Mouse (Mus musculus): ENCODE results near the gene Tmem129. TPM values are rescaled to one million over a fixed set of nuclear protein-coding genes. Genes with fewer than 3 reads are reported as not detected.
A peak's percentile ranks its signal among the peaks of the same experiment; 100 is the strongest.

Gene Tmem129
- polyA plus RNA-seq (2015; fragmentation: Nextera tagmentation; extraction: Ambion mirVana), result 24.7 and 27.6 TPM in 2 replicates

DNA sequence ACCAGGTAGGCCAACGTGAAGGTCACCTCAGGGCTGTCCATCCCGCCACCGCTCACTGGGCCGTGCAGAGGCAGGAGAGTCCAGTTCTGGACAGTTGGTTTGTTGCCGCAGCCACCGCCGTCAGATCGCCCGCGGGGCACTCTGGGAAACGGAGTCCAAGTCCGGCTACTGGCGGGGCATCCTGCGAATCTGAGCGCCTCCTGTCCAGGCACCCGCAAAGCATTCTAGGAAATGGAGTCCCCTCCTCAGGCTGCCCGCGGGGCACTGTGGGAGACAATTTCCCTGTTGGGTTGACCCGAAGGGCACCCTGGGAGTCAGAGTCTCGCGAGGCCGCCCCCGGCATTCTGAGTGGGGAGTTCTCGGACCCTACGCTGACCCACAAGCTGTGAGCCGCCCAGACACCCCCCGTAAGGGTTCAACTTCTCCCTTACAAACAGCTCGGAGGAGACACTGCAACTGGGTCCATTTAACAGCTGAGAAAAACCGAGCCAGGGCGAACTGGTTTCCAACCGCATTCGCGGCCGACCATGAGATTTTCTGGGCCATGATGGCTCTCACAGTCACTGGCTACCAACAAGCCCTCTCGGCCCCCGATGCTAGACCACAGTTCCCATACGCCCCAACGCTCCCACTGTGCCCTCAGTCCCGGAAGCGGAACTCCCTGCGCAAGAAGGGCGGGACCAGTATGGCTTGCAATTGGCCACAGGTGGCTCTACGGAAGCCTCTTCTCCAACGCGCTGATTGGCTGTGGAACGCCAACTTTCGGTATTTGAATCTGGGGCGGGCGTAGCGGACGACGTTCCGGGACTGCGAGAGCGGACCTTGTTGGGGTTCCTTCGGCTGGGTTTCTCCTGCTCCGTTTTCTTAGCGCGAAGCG lies at the start of gene Tmem129, which contains the start of gene Tacc3:
Tmem129 (minus strand) TSS at position 630 of the 877 bp plus-strand sequence.
Tacc3 (plus strand) TSS at position 342 of the 877 bp plus-strand sequence.
- WGBS, result under 1% methylated on average over 60 of the region's 60 CpGs
- H3K27ac ChIP-seq (replicated peaks), result peak within 1 kb of the TSS; percentile 95
- H3K9me3 ChIP-seq, result no peaks in the 10 kb centered on the region
- H3K27me3 ChIP-seq, result no peaks in the 10 kb centered on the region
- H3K4me3 ChIP-seq, result peak within 1 kb of the TSS; percentile 68
- peak within 1 kb of the TSS; percentile 84 for H3K9ac ChIP-seq
- peak; percentile 97 for ATAC-seq (ENCODE audit: low read depth)
- H3K4me1 ChIP-seq (replicated peaks), result peaks cover 34% of the 10 kb centered on the region
- peaks cover 35% of the 10 kb centered on the region for H3K36me3 ChIP-seq
- H3K4me2 ChIP-seq, result peak within 1 kb of the TSS; percentile 95

DNA sequence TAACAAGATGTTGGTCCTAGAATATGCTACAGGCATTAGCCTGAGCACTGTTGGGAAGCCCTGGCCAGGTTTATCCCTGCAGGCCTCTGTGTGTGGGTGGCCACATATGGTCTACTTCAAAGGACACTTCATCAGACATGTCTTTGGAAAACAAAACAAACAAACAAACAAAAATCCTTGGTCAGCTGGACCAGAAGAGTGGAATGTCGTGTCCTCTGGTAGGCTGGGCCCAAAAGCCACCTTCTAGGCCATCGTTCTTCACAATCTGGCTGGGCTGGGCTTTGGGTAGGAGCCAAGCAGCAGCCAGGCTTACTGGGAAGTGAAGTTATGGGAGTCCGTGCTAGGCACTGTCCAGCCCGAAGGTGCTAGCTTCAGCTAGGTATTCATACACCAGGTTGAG lies 48.9 kb upstream of the Tmem129 start:
- WGBS, result 70% methylated on average over 4 of the region's 4 CpGs
- ATAC-seq (ENCODE audit: low read depth), result no peak
- no peak overlapping the region for H3K4me2 ChIP-seq

DNA sequence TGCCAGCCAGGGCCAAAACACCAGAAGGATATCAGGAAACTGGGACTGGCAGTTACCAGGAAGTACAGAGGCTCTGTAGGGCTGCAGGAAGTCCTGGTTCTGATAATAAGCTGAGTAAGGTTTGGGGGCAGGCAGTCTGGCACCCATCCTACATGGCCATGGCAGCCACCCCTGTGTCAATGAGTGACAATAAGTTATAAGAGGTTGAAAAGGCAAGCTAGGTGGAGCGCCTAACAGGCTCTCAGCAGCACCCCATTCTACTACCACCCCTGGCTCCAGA lies 48.1 kb upstream of the Tmem129 start:
- Histone ChIP-seq H3K4me2 (no peak overlapping the region), H3K27me3 (peaks cover 4% of the 10 kb centered on the region), H3K27ac (replicated peaks) (peak overlapping the region; percentile 85)

More for the DNA sequence above, 48.9 kb upstream of the Tmem129 start:
- no peak overlapping the region for H3K4me3 ChIP-seq
- no peaks in the 10 kb centered on the region for H3K36me3 ChIP-seq
- H3K4me1 ChIP-seq (replicated peaks), result peaks cover 45% of the 10 kb centered on the region
- no peak overlapping the region for H3K9ac ChIP-seq
- H3K27me3 ChIP-seq, result no peaks in the 10 kb centered on the region; the same call in none of the 2 replicates
- peak overlapping the region; percentile 85; the same call in 1 of the 2 replicates for H3K27ac ChIP-seq (replicated peaks)
- H3K9me3 ChIP-seq, result no peaks in the 10 kb centered on the region

DNA sequence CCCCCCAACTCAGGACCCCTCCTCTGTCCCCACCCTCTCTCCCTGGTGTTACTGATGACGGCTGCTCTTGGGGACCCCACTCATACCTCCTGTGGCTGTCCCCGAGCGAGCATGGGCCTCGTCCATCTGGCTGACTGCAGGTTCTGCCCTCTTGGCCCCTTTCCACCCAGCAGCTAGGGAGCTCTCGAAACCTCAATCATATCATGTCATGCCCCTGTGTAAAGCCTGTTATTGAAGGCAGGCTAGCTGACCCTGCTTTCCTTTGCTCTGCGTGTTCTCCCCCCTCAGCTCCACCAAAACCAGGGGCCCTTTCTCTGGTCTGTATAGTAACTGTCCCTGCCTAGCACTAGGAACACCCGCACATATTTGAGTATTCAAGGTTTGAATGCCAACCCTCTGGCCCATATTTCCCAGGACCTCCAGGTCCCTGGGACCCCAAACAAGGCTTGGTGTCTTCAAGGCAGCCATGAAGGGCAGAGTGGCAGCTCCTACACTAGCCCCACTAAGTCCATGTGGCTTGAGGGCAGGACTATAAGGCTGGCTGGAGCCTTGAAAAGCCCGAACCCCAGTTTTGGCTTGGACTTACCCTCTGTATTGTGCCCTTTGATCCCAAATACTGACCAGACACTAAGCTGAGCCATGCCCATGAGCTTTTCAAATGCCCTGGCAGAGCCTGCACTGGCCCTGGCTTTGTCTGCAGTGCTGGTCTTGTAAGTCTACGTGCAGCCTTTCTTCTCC lies 47.6 kb upstream of the Tmem129 start:
- Histone ChIP-seq H3K4me1 (replicated peaks) (peaks cover 55% of the 10 kb centered on the region), H3K36me3 (no peaks in the 10 kb centered on the region), H3K4me3 (no peak overlapping the region), H3K9ac (no peak overlapping the region), H3K4me2 (0 out of 2 replicates have a peak overlapping the region, but pooled peaks have one; percentile 6), H3K27ac (replicated peaks) (peak overlapping the region; percentile 85), H3K9me3 (no peaks in the 10 kb centered on the region), H3K27me3 (peaks cover 4% of the 10 kb centered on the region)
- WGBS, result 17% methylated on average over 9 of the region's 9 CpGs
- peak; percentile 25; the same call in 1 of the 2 replicates for ATAC-seq (ENCODE audit: low read depth)

More for the DNA sequence above, 48.1 kb upstream of the Tmem129 start:
- Histone ChIP-seq H3K4me1 (replicated peaks) (peaks cover 53% of the 10 kb centered on the region), H3K4me3 (no peak overlapping the region), H3K9ac (no peak overlapping the region), H3K36me3 (no peaks in the 10 kb centered on the region), H3K9me3 (no peaks in the 10 kb centered on the region)
- ATAC-seq (ENCODE audit: low read depth), result no peak
- 88% methylated on average over 1 of the region's 1 CpGs for WGBS

DNA sequence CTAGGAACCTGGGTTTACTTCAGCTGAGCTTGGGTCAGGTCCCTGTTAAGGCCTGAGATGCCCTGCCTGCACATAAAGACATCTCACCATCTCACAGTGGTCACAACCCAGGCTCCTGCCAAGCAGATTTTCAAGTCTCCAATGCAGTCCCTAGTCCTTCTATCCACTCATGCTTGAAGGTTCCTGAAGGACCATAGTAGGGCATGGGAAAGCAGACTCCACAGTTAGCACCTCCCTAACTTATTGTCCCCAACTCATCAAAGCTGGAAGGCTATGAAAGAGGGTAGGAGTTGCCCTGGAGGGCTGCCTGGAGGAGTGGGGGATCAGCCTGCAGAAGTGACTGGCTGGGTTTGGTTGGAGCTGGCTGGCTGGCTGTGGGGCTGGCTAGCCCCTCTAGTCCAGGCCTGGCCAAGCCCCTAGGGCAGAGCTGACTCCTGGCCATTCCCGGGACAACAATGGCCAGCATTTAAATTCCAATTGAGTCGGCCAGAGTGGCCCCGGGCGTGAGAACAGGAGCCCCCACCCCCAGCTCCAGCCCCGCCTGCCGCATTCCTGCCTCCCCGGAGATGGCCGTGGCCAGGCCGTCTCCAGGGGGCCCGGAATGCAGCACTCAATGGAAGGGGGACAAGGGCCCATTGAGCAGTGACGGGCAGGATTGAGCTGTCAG lies 46.9 kb upstream of the Tmem129 start:
- no peaks in the 10 kb centered on the region for H3K36me3 ChIP-seq
- 5% methylated on average over 11 of the region's 11 CpGs for WGBS
- peak overlapping the region; percentile 85 for H3K27ac ChIP-seq (replicated peaks)
- peak; percentile 85 for ATAC-seq (ENCODE audit: low read depth)
- no peaks in the 10 kb centered on the region for H3K9me3 ChIP-seq
- H3K27me3 ChIP-seq, result peaks cover 4% of the 10 kb centered on the region
- 0 out of 2 replicates have a peak overlapping the region, but pooled peaks have one; percentile 6 for H3K4me2 ChIP-seq
- no peak overlapping the region for H3K4me3 ChIP-seq
- H3K9ac ChIP-seq, result no peak overlapping the region
- H3K4me1 ChIP-seq (replicated peaks), result peaks cover 61% of the 10 kb centered on the region

DNA sequence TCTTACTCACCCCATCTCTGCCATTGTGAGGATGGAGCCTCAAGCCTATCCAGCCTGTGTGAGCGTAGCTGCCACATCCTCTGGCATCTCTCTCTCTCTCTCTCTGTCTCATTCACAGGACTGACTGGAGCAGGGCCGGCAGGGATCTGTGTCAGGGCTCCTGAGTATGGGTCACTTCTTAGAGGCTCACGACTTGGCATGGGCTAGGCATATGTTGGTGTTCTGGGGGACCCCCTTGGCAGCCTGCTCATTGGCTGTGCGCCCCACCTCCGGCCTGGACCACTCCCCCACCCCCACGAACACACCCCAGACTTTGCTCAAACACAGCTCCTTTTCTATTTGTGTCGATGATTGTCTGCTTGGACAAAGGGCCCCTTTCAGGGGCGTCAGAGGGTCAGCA lies 45.8 kb upstream of the Tmem129 start:
- Histone ChIP-seq H3K9ac (no peak overlapping the region), H3K4me3 (no peak overlapping the region), H3K4me2 (no peak overlapping the region), H3K36me3 (no peaks in the 10 kb centered on the region), H3K27me3 (peaks cover 9% of the 10 kb centered on the region), H3K4me1 (replicated peaks) (peaks cover 72% of the 10 kb centered on the region), H3K27ac (replicated peaks) (peak overlapping the region; percentile 85), H3K9me3 (no peaks in the 10 kb centered on the region)
- 20% methylated on average over 8 of the region's 8 CpGs for WGBS
- peak; percentile 45 for ATAC-seq (ENCODE audit: low read depth)

DNA sequence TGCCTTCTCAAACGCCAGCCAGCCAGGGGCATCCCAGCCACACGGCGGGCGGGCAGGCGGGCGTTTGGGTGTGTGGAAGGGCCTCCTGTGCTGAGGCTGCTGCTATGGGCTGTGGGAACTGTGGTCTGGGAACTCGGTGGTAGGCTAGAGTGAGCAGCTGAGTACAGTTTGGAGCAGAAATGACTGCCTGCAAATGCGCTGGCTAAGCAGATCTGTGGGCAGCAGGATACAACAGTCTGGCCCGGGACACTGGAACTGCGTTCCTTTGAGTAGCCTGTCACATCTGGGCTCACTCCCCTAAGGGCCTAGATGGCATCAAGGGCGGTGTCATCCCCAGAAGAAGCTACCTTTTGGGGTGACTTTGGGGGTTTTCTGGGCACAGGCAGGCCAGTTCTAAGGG lies 43.6 kb upstream of the Tmem129 start:
- ATAC-seq (ENCODE audit: low read depth), result no peak
- WGBS, result 79% methylated on average over 11 of the region's 11 CpGs
- no peak overlapping the region for H3K27ac ChIP-seq (replicated peaks)
- H3K27me3 ChIP-seq, result peaks cover 25% of the 10 kb centered on the region
- no peaks in the 10 kb centered on the region for H3K9me3 ChIP-seq
- no peaks in the 10 kb centered on the region for H3K36me3 ChIP-seq
- peaks cover 82% of the 10 kb centered on the region for H3K4me1 ChIP-seq (replicated peaks)
- H3K4me2 ChIP-seq, result no peak overlapping the region
- no peak overlapping the region for H3K9ac ChIP-seq
- H3K4me3 ChIP-seq, result no peak overlapping the region

DNA sequence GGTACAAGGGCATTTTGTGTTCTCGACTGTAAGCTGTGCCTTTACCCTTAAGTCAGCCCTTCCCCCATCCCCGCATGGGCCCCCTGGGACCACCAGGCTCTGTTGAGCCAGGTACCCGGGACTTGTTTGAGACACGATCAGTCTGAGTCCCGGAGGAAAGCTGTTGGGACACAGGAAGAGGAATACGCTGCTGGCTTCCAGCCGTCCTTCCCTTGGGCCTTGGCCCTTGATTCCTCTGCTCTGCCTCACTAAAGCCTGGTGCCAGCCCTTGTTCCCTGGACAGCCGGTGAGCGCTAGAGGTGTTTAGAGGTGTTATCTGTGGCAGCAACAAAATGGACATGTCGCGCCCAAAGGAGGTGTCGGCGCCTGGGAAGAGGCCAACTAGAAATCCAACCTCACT lies 41.8 kb upstream of the Tmem129 start:
- H3K36me3 ChIP-seq, result no peaks in the 10 kb centered on the region
- H3K27ac ChIP-seq (replicated peaks), result no peak overlapping the region
- WGBS, result 56% methylated on average over 13 of the region's 13 CpGs
- peaks cover 84% of the 10 kb centered on the region for H3K4me1 ChIP-seq (replicated peaks)
- no peak overlapping the region for H3K4me2 ChIP-seq
- no peak overlapping the region; the same call in 1 of the 2 replicates for H3K9ac ChIP-seq
- H3K27me3 ChIP-seq, result peaks cover 44% of the 10 kb centered on the region
- H3K4me3 ChIP-seq, result no peak overlapping the region
- H3K9me3 ChIP-seq, result no peaks in the 10 kb centered on the region
- ATAC-seq (ENCODE audit: low read depth), result no peak

DNA sequence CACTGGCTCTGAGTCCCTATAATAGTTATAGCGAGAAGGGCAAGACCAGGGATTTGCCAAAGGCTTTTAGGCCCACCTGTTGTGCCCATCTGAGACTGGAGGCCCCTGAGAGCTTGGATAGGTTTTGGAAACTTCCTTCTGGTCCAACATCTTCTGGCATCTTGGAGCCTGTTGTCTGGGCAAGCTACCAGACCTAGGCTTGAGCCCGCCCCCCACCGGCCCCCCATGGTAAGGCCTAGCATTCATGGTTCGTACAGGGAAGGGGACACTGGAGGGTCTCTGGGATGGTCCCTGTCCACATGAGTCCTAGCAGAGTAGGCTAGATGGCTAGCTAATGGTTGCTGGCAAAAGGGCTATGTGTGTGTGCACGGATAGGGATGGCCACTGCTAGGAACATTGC lies 40.5 kb upstream of the Tmem129 start:
- peaks cover 56% of the 10 kb centered on the region for H3K27me3 ChIP-seq
- peak overlapping the region; percentile 53; the same call in 1 of the 2 replicates for H3K27ac ChIP-seq (replicated peaks)
- H3K4me3 ChIP-seq, result no peak overlapping the region
- no peaks in the 10 kb centered on the region for H3K36me3 ChIP-seq
- H3K4me1 ChIP-seq (replicated peaks), result peaks cover 83% of the 10 kb centered on the region
- 76% methylated on average over 5 of the region's 5 CpGs for WGBS
- ATAC-seq (ENCODE audit: low read depth), result no peak
- H3K4me2 ChIP-seq, result no peak overlapping the region
- H3K9me3 ChIP-seq, result no peaks in the 10 kb centered on the region
- H3K9ac ChIP-seq, result no peak overlapping the region

DNA sequence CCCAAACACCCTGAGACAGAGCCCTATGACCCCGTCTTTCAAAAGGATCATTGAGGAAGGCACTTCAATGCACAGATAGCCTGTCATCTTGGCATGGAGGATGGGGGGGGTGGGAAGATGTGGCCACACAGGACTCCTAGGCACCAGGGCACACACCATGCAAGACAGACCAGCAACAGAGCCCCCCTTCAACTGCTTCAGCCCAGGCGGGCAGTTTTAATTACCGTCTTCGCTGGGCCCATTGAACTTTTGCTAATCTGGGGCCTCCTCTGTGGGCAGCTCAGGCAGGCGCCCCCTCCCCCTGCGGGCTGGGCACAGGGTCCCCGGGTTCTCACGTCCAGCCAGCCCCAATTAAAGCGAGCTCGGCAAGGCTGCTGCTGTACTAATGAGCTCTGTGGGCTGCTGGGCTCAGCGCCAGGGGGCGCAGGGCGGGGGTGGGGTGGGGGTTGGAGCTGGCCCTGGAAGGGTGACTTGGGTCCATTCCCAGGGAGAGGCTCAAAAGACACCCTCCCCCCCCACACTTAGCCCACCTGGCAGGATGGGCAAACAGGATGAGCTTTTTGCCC lies 39.8 kb upstream of the Tmem129 start:
- peak; percentile 34; the same call in 1 of the 2 replicates for ATAC-seq (ENCODE audit: low read depth)
- 16% methylated on average over 13 of the region's 13 CpGs for WGBS
- no peaks in the 10 kb centered on the region for H3K9me3 ChIP-seq
- peak overlapping the region; percentile 22; the same call in 1 of the 2 replicates for H3K9ac ChIP-seq
- peak overlapping the region; percentile 53 for H3K27ac ChIP-seq (replicated peaks)
- no peaks in the 10 kb centered on the region for H3K36me3 ChIP-seq
- H3K4me1 ChIP-seq (replicated peaks), result peaks cover 87% of the 10 kb centered on the region
- H3K4me3 ChIP-seq, result no peak overlapping the region
- H3K4me2 ChIP-seq, result no peak overlapping the region
- peaks cover 61% of the 10 kb centered on the region for H3K27me3 ChIP-seq

DNA sequence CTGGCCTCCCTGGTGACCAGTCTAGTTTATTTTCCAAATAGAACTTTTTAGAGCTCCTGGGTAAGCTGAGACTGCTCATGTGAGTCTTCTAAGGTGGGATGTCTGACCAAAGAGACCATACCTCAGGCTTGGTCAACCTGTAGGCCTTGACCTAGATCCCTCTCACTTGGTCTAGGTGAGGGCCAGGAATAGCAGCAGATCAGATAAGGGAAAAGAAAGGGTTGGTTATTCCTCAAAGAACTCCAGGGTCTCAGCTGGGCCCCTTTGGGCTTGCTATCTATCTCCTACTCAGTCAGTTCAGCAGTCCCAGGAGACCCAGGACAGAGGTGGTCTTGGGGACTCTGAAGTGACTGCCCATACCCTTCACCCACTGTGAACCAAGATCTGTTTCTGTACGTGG lies 39.3 kb upstream of the Tmem129 start:
- H3K4me1 ChIP-seq (replicated peaks), result peaks cover 91% of the 10 kb centered on the region
- 37% methylated on average over 1 of the region's 1 CpGs for WGBS
- ATAC-seq (ENCODE audit: low read depth), result no peak
- H3K36me3 ChIP-seq, result no peaks in the 10 kb centered on the region
- H3K9me3 ChIP-seq, result no peaks in the 10 kb centered on the region
- H3K4me3 ChIP-seq, result no peak overlapping the region
- no peak overlapping the region for H3K4me2 ChIP-seq
- peak overlapping the region; percentile 49 for H3K27ac ChIP-seq (replicated peaks)
- H3K9ac ChIP-seq, result no peak overlapping the region
- peaks cover 66% of the 10 kb centered on the region for H3K27me3 ChIP-seq

Data from neural tube, embryonic 13.5 days (tissue).